Mouse (Mus musculus): ENCODE measurements around the gene Ncf1. TPM values are rescaled to one million over a fixed set of nuclear protein-coding genes. Genes with fewer than 3 reads are reported as not detected.

Ncf1 gene
- total RNA-seq, 4 experiments from 2014 or later, result 5.3 to 16.2 (median 10.3) TPM

Other genes with a start within 250 kb of the Ncf1 start
- gene Castor2, start 129.9 kb downstream of the Ncf1 start, total RNA-seq (2022), result 10 to 100 TPM; 62.4 to 89.4 (median 68.0) TPM
- gene Rcc1l, start 52.9 kb downstream of the Ncf1 start, total RNA-seq (2022), result 10 to 100 TPM; 15.5 to 21.2 (median 16.8) TPM
- gene Gtf2ird2, start 45.6 kb downstream of the Ncf1 start, total RNA-seq (2022), result 10 to 100 TPM; 16.8 to 19.3 (median 18.2) TPM
- gene Gtf2i, start 85.1 kb upstream of the Ncf1 start, total RNA-seq (2022), result 100 to 1,000 TPM; 193 to 217 (median 197) TPM
- 10 to 100 TPM; 48.9 to 66.4 (median 52.1) TPM for gene Gtf2ird1, start 227.1 kb upstream of the Ncf1 start, total RNA-seq (2022)

All from left cerebral cortex, adult 8-10 months (tissue).